Mouse (Mus musculus) G1E (cell line): ENCODE measurements around the gene 4921530L21Rik. TPM values are rescaled to one million over a fixed set of nuclear protein-coding genes. Genes with fewer than 3 reads are reported as not detected.

Source experiments
- ATAC-seq: 2 replicates; pipeline ENCODE4 v1.8.0; 2016; ENCODE audit warnings: mild to moderate bottlenecking; ENCODE audit not compliant: insufficient number of reproducible peaks, poor library complexity, low FRiP score, severe bottlenecking; ENCODE audit errors: extremely low read depth
- DNase-seq: peaks from one replicate; pipeline ENCODE4 v3.0.0; 2012; ENCODE audit warnings: low spot score
- H3K27me3 ChIP-seq: 2 replicates; pipeline ENCODE4 v1.6.1; 2012; ENCODE audit warnings: mild to moderate bottlenecking, low read length, inconsistent platforms; ENCODE audit not compliant: insufficient read depth
- H3K36me3 ChIP-seq: replicated peaks from 2 replicates; pipeline ENCODE3; 2012; ENCODE audit warnings: mild to moderate bottlenecking, inconsistent platforms
- H3K4me1 ChIP-seq: 2 replicates; pipeline ENCODE4 v1.6.1; 2012; ENCODE audit warnings: low read depth, low read length, inconsistent platforms, mixed read lengths; ENCODE audit not compliant: insufficient read depth
- H3K4me3 ChIP-seq: 2 replicates; pipeline ENCODE4 v1.5.1; 2012; ENCODE audit warnings: low read depth, mild to moderate bottlenecking, inconsistent platforms, low read length, moderate library complexity, mixed read lengths
- H3K9me3 ChIP-seq: replicated peaks from 2 replicates; pipeline ENCODE4 v1.6.1; 2012; ENCODE audit warnings: inconsistent platforms
- CTCF ChIP-seq: IDR thresholded peaks from 2 replicates; pipeline ENCODE4 v1.5.1; 2012; ENCODE audit warnings: low read depth, low read length, inconsistent platforms, mixed read lengths
- GATA1 ChIP-seq: IDR thresholded peaks from 2 replicates; pipeline ENCODE4 v1.6.1; 2012; ENCODE audit warnings: borderline replicate concordance, low read length, inconsistent platforms, mixed read lengths
- GATA2 ChIP-seq: IDR thresholded peaks from 2 replicates; pipeline ENCODE4 v1.6.1; 2012; ENCODE audit warnings: low read depth, low read length, inconsistent platforms, borderline replicate concordance
- POLR2AphosphoS5 ChIP-seq: IDR thresholded peaks from 2 replicates; pipeline ENCODE4 v1.6.1; 2012; ENCODE audit warnings: low read depth, low read length, inconsistent platforms; ENCODE audit not compliant: insufficient replicate concordance
- TAL1 ChIP-seq: conservative IDR thresholded peaks from 2 replicates; pipeline ENCODE4 v1.6.1; 2012; ENCODE audit warnings: low read depth, low read length, inconsistent platforms, mixed read lengths
- polyA plus RNA-seq: library from polyadenylated mRNA; stranded (reverse); fragments of >175 nt; gene quantifications from 2 replicates; pipeline ENCODE4 v1.2.3, GENCODE M21; 2012
- total RNA-seq, 2 experiments: library from RNA; stranded (forward) in 1 of 2; stranded (reverse) in 1 of 2; fragments of 200-1000 nt in 1 of 2; fragments of >200 nt in 1 of 2; fragmentation: Nextera tagmentation in 1 of 2; gene quantifications; 2 replicates each; pipeline ENCODE4 v1.2.3; 2014 to 2017

The 4921530L21Rik gene
- total and polyA plus RNA-seq, 3 experiments: 0.44 TPM; not detected in 2

- H3K9me3 ChIP-seq: peaks cover 14% of the 10 kb centered on the region
- H3K27me3 ChIP-seq: no peaks in the 10 kb centered on the region
- ATAC-seq (no peak), DNase-seq (no peak)
- no peak overlapping the region for H3K4me3 ChIP-seq
- no peaks in the 10 kb centered on the region for H3K4me1 ChIP-seq
- no peaks in the 10 kb centered on the region for H3K36me3 ChIP-seq
- no peak for TF ChIP-seq GATA1
- TF ChIP-seq POLR2AphosphoS5: no peak
- TF ChIP-seq TAL1: no peak
- TF ChIP-seq CTCF: no peak
- no peak for TF ChIP-seq GATA2
These were observed 3.5 kb upstream of the 4921530L21Rik start for GRCm38 (mm10) chr14:95877548-95877947.

- TF ChIP-seq TAL1 (no peak), GATA2 (no peak), CTCF (no peak), POLR2AphosphoS5 (no peak), GATA1 (no peak)
- Histone ChIP-seq H3K36me3 (no peaks in the 10 kb centered on the region), H3K4me3 (no peak overlapping the region), H3K27me3 (no peaks in the 10 kb centered on the region), H3K9me3 (peaks cover 2% of the 10 kb centered on the region), H3K4me1 (no peaks in the 10 kb centered on the region)
- ATAC-seq (no peak), DNase-seq (no peak)
These were observed 18.4 kb downstream of the 4921530L21Rik start for GRCm38 (mm10) chr14:95899458-95899857.

- H3K9me3 ChIP-seq: peaks cover 2% of the 10 kb centered on the region
- TF ChIP-seq POLR2AphosphoS5 (no peak), GATA2 (no peak), TAL1 (no peak), CTCF (no peak), GATA1 (no peak)
- no peaks in the 10 kb centered on the region for H3K27me3 ChIP-seq
- DNase-seq: no peak
- H3K4me1 ChIP-seq: no peaks in the 10 kb centered on the region
- ATAC-seq: no peak
- no peak overlapping the region for H3K4me3 ChIP-seq
- no peaks in the 10 kb centered on the region for H3K36me3 ChIP-seq
These were observed 23.6 kb downstream of the 4921530L21Rik start for GRCm38 (mm10) chr14:95904591-95905095.

- no peaks in the 10 kb centered on the region for H3K9me3 ChIP-seq
- TF ChIP-seq POLR2AphosphoS5 (no peak), GATA2 (no peak), GATA1 (no peak), CTCF (no peak), TAL1 (no peak)
- no peak overlapping the region for H3K4me3 ChIP-seq
- no peak for ATAC-seq
- H3K4me1 ChIP-seq: no peaks in the 10 kb centered on the region
- H3K36me3 ChIP-seq: no peaks in the 10 kb centered on the region
- H3K27me3 ChIP-seq: no peaks in the 10 kb centered on the region
- DNase-seq: no peak
These were observed 32.2 kb downstream of the 4921530L21Rik start for GRCm38 (mm10) chr14:95913293-95913692.

GRCm38 (mm10) chr14:95926742-95927141 lies 45.7 kb downstream of the 4921530L21Rik start:
- Histone ChIP-seq H3K4me3 (no peak overlapping the region), H3K9me3 (no peaks in the 10 kb centered on the region), H3K4me1 (no peaks in the 10 kb centered on the region), H3K36me3 (no peaks in the 10 kb centered on the region), H3K27me3 (no peaks in the 10 kb centered on the region)
- DNase-seq (no peak), ATAC-seq (no peak)
- TF ChIP-seq TAL1 (no peak), POLR2AphosphoS5 (no peak), GATA1 (no peak), GATA2 (no peak), CTCF (no peak)

GRCm38 (mm10) chr14:95927810-95928785 lies 47.0 kb downstream of the 4921530L21Rik start:
- H3K27me3 ChIP-seq: no peaks in the 10 kb centered on the region
- ATAC-seq: no peak
- no peak for DNase-seq
- H3K4me1 ChIP-seq: no peaks in the 10 kb centered on the region
- no peak overlapping the region for H3K4me3 ChIP-seq
- H3K36me3 ChIP-seq: no peaks in the 10 kb centered on the region
- 0 out of 2 replicates have a peak, but pooled peaks cover 2% of the 10 kb centered on the region for H3K9me3 ChIP-seq
- TF ChIP-seq GATA1: no peak
- no peak for TF ChIP-seq POLR2AphosphoS5
- TF ChIP-seq CTCF: no peak
- TF ChIP-seq TAL1: no peak
- TF ChIP-seq GATA2: no peak
